Mouse (Mus musculus): ENCODE results near the gene Rnf4.

The Rnf4 gene

DNA sequence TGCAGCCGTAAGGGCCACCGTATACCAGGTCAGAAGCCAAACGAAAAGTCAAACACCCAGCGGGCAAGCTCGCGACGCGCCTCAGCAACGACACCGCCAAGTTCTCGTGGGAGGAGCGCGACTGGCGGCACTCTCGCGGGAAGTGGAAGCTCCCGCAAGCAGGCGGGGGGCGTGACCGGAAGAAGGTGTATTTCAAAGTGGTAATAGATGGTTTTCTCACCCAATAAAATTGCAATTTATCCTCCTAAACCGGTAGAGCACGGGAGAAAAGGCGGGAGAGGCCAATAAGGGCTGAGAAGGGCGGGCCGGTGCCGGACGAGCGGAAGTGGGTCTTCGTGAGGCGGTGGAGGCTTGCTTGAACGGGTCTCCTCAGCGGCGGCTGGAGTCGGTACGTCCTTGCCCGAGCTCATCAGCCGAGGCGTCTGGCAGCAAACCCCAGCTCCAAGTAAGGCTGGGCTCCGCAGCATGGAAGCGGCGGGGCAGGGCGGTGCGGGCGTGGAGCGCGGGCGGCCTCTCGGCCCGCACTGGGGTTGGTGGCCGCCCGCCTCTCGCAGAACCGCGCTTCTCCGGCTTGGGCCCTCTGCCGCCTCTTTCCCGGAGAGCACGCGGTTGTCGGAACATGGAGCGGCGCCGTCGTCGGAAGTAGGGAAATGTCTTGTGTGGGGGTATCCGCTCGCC lies at the start of gene Rnf4:
TSS of gene Rnf4 (plus strand) at position 193 of the 678 bp plus-strand sequence.
- no peak; the same call in 1 of the 2 replicates for TF ChIP-seq GATA4 (IDR thresholded peaks at IDR 0.05; ENCODE audit: insufficient replicate concordance, low read length)

DNA sequence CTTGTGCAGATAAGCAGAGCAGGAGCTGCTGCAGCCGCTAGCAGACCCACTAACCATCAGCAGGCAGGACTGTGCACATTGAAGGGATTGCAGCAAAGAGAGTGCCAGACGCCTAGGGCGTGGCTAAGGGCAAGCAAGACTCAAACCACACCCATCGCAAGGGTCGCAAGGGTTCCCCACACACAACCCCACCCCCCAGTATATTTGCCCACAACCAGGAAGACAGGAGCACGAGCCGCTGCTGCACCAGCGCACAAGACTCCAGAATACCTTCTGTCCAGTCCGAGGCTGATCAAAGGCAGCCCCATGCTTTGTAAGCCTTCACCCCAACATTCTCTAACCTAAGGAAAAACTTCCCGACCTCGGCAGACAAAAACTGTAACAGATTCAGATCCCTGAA lies 49.6 kb upstream of the Rnf4 start:
- no peak for TF ChIP-seq GATA4 (IDR thresholded peaks at IDR 0.05; ENCODE audit: insufficient replicate concordance, low read length)

DNA sequence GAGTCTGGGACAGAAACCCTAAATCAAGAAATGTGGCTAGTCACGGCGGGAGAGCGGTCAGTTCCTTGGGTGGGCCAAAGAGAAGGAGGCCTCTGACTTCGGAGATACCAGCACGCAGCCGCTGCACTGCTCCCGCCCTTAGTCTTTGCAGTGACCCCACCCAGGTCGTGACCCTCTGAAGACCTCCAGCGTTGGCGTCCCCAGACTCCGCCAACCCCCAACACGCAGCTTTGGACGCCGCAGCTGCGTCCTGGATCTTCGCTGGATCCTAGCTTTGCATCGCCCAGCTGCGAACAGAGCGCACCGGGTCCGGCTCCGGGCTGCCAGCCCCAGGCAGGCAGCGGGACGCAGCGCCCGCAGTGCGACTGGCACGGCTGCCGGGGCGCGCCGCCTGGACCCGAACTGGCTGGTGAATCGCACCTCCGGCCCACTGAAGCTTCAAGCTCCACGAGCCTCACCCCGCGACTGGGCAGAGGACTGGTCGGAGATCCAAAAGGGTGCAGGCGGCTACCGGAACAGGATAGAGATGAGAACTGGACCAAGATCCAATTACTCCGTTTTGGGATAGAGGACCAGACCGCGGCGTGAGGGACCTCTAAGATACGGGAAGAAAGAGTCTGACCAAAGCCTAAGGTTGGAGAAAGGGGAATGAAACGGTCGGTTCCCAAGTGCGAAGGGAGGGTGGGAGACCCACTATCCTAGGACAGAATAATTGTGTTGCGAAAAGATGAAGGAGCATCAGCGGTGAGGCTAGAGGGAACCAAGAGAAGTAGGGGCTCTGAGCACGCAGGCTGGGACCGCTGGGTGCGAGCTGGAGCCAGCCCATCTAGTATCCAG lies 48.9 kb upstream of the Rnf4 start:
- TF ChIP-seq GATA4 (IDR thresholded peaks at IDR 0.05; ENCODE audit: insufficient replicate concordance, low read length) = no peak

DNA sequence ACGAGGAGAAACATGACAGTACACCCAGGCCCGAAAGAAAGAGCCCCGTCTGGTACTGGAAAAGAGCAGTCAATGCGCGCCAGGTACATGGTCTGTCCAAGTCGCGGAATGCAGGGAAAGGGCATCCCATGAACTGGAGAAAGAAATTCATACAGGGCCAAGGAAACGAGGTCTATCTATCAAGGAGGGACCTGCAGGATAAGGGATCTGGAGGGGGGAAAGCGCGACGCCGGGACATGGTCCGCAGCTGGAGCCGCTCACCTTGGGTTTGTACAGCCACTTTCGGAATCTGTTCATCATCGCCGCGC lies 48.3 kb upstream of the Rnf4 start:
- no peak for TF ChIP-seq GATA4 (IDR thresholded peaks at IDR 0.05; ENCODE audit: insufficient replicate concordance, low read length)

DNA sequence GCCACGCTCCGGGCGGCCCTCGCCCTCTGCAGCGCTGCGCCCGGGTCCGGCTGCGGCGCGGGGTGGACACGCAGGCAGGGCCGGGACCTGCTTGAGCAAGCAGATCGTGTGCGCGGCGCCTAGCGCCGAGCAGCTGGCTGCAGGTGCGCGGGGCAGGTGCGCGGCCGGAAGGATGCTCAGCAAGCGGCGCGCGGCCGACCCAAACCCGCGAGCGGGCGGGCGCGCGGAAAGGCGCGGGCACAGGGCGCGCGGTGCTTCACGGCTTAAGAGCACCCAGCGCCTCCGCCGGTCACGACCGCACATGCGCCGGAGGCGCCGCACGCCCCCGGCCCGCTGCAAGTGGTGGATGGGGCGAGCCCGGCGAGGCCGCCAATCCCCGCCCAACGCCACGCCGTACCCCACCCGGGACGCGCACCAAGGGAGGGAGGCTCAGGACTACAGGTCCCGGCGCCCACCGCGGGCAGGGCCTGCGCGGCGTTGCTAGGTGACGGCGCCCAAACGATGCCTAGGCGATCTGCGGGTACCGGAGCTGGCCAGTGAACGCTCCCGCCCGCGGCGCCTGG lies 47.9 kb upstream of the Rnf4 start, which contains the start of the genes Zfyve28 and Cfap99:
TSS of gene Zfyve28 (minus strand) at position 296 of the 563 bp plus-strand sequence.
TSS of gene Cfap99 (plus strand) at position 447 of the 563 bp plus-strand sequence.
- TF ChIP-seq GATA4 (IDR thresholded peaks at IDR 0.05; ENCODE audit: insufficient replicate concordance, low read length) = no peak

DNA sequence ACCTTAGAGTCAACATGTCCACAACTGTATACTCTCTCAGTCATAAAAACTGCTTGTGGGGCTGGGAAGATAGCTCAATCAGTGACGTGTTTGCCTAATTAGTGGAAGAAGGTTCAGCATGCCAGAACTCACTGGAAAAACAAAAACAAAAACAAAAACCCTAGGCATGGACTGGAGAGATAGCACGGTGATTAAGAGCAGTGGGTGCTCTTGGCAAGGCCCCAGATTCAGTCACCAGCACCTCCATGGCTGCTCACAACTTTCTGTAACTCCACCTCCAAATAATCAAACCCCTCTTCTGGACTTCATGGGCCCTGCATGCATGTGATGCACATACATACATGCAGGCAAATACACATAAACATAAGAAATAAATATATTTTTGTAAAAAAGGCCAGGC lies 46.8 kb upstream of the Rnf4 start:
- no peak for TF ChIP-seq GATA4 (IDR thresholded peaks at IDR 0.05; ENCODE audit: insufficient replicate concordance, low read length)

DNA sequence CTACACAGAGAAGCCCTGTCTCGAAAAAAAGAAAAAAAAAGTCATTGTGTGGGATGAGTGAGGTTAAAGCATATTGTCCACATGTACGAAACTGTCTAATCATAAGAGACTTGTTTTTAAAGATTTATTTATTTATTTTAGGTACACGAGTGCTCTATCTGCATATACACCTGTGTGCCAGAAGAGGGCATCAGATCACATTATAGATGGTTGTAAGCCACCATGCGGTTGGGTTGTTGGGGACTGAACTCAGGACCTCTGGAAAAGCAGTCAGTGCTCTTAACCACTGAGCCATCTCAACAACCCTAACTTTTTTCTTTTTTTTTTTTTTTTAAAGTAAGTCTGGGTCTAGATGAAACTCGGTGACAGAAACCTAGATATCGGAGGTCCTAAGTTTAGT lies 42.7 kb upstream of the Rnf4 start:
- TF ChIP-seq GATA4 (IDR thresholded peaks at IDR 0.05; ENCODE audit: insufficient replicate concordance, low read length) = no peak

DNA sequence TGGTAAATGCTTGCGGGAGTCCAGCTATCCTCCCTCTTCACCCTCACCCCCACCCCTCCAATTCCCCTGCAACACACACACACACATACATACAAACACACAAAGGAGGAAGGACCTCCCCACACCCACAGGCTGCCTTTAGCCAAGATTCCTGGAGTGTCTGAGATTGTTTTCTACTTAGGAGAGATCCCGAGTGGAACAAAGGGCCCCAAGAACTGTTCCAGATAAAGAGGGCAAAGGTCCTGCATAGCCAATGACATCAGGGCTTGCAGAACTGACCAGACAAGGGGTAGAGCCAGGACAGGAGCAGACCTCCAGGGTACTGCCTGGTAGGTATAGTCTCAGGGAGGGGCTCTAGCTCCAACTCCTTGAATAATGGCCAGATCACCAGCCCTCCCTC lies 41.4 kb upstream of the Rnf4 start:
- TF ChIP-seq GATA4 (IDR thresholded peaks at IDR 0.05; ENCODE audit: insufficient replicate concordance, low read length) = no peak

DNA sequence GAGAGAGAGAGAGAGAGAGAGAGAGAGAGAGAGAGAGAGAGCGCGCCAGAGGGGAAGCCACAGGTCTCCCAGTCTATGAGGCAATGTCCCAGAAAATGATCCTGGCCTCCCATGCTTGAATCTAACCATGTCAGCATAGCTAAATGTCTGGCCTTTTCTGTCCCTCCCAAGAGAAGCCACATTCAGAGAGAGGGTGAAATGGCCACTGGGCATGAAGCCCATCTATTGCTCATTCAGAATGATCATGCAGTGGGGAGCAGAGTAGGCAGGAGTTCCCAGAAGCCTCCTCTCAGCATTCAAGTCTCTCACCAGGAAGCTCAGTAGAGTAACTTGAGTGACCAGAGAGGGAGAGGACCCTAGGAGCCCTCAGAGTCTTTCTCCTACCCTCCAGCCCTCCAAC lies 40.9 kb upstream of the Rnf4 start:
- TF ChIP-seq GATA4 (IDR thresholded peaks at IDR 0.05; ENCODE audit: insufficient replicate concordance, low read length) = no peak

DNA sequence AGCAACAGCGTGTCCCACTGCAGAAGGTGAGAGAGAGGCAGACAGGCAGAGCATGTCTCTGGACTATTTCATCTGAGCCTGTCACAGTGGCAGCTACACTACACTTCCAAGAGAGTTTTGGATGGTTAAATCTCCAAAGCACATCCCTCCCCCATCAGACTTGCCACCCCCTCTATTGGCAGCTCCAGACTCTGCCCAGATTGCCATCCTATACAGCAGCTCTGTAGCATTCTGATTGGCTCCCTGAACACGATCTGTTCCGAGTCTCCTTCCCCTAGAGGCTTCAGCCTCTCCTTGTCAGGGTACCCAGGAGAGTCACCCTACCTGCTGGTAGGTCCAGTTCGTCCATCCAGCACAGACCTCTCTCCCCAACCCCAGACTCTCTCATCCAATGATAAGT lies 38.0 kb upstream of the Rnf4 start:
- TF ChIP-seq GATA4 (IDR thresholded peaks at IDR 0.05; ENCODE audit: insufficient replicate concordance, low read length) = no peak

DNA sequence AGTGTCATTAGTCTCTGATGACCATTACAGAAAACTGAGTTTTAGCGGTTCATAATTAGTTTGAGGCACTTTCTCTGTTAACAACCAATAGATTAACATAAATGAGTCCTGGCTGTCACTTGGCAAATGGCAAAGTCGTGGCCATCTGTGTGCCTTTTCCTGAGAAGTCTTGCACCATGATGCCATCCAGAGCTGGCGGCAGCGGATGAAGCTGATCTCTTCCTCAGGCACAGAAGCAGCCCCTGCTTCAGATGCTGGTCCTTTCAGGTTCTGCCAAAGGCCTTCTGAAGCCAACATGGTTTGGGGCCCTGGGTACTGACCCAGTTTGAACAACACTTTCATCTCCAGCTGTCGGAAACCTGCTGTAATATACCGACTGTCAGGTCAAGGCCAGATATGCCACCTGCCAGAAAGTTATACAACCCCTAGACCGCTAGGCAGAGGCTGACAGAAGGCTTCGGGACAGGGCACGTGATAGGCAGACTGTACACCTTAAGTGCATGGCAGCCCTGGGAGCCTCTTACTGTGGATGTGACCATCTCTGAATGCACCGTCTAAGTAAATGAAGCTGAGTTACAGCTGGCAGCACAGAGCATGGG lies 37.1 kb upstream of the Rnf4 start:
- TF ChIP-seq GATA4 (IDR thresholded peaks at IDR 0.05; ENCODE audit: insufficient replicate concordance, low read length) = no peak

DNA sequence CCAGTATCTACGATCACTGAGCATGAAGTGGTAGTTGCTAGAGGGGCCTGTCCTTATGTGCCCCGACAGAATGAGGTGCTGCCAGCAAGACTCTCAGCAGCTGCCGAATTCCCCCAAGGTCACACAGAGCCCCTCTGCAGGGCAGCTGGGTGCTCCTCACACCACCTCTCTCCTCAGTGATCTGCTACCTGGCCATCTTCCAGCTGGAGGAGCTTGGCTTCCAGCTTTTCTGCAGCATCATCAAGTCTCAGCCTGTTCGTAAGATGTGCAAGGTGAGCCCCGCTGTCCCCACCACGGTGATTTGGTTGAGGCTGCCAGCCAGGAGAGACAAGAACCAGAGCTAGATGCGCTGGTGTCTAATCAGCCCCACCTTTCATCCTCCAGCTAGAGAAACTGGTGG lies 33.7 kb upstream of the Rnf4 start:
- TF ChIP-seq GATA4 (IDR thresholded peaks at IDR 0.05; ENCODE audit: insufficient replicate concordance, low read length) = no peak

DNA sequence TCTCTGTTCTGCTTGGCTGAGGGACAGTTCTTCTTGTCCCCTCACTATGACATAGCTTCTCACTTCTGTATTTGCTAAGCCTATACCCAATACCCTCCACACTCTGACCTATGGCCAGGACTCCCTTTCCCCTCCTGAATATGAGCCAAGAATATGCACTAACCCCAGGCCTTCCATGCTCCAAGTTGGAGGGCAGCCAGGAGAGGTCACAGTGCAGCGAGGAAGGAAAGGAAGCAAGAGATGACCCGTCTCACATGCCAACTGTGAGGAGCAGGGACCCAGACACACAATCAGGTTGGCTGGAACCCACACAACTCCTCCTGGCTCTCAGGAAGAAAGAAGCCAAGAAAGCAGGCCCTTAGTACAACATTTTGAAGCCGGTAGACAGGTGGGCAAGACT lies 27.1 kb upstream of the Rnf4 start:
- TF ChIP-seq GATA4 (IDR thresholded peaks at IDR 0.05; ENCODE audit: insufficient replicate concordance, low read length) = no peak

DNA sequence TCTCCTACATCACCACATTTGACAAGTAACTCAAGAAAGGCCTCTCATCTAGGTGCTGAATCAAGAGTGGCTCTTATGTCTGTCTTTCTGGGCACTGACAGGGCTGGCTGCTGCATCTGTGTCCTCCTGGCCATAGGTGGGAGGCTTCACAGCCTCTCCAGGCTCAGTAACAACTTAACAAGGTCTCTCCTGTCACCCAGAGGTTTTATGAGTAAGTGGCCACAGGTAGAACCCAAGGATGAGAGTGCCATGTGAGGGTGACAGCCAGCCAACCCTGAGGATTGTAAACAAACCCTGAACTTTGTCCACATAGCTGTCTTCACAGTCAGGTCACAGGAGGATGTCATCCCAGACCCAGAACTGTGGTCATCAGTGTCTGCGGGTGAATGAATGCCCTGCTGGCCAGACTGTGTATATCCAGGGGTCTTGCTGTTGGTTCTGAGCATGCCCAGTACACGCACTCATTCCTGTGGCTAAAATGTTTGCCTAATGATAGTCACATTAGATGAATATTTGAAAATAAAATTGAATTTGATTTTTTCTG lies 16.5 kb upstream of the Rnf4 start:
- TF ChIP-seq GATA4 (IDR thresholded peaks at IDR 0.05; ENCODE audit: insufficient replicate concordance, low read length) = no peak

DNA sequence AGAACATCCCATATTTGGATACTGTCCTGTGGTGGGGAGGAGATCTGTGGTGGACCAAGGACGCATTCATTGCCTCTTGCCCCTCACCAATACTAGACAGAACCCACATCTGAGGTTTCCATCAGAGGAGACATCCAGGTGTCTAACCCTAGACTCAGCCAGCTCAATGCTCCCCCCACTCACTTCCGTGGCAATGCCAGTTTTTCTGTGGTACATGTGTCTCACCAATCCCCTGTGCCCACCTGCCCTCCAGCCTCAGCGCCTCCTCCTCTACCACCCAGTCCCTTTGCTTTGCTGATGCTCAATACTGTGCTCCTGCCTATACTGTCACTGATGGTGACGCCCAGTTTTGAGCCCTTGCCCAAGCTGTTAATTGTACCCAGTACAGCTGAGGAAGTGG lies 14.9 kb upstream of the Rnf4 start:
- TF ChIP-seq GATA4 (IDR thresholded peaks at IDR 0.05; ENCODE audit: insufficient replicate concordance, low read length) = no peak

DNA sequence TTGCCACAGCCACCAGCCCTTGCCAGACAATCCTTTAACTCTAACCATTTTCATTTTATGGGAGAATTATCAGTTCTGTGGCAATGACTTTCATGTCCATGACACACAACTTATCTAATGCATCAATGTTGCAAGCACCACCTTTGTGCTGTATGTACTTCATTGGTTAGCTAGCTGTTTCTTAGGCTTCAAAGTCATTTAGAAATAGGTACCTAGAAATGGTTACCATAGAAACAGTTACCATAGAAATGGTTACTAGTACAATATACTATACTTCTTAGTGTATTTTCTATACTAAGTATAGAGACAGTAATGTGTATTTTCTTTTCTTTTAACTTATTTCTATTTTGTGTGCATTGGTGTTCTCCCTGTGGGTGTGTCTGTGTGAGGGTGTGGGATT lies 10.8 kb upstream of the Rnf4 start:
- TF ChIP-seq GATA4 (IDR thresholded peaks at IDR 0.05; ENCODE audit: insufficient replicate concordance, low read length) = no peak

All from liver, adult (tissue).